ENCODE assay signal across 18 mouse cellular contexts in genomic region chr16:86318898-86319297, GRCm38 (mm10).
"Had no signal": no experiment of that assay in that cellular context is flagged by ENCODE, and none has a peak within 500 bp of the region (broad histone marks: within the 10 kb centered on the region; RNA-seq: fewer than 3 reads in every experiment).

No protein-coding gene starts in this region.

- H3K27ac ChIP-seq: limb, embryonic 13.5 days; liver, embryonic 12.5 days; liver, embryonic 15.5 days; macrophage; midbrain, embryonic 10.5 days; midbrain, embryonic 13.5 days; stomach, postnatal 0 days had no signal

- H3K36me3 ChIP-seq: limb, embryonic 13.5 days; liver, embryonic 12.5 days; liver, embryonic 15.5 days; midbrain, embryonic 10.5 days; midbrain, embryonic 13.5 days had no signal

- H3K4me1 ChIP-seq: limb, embryonic 13.5 days; liver, embryonic 12.5 days; liver, embryonic 15.5 days; midbrain, embryonic 10.5 days; midbrain, embryonic 13.5 days had no signal

- H3K9ac ChIP-seq: limb, embryonic 13.5 days; liver, embryonic 12.5 days; liver, embryonic 15.5 days; midbrain, embryonic 13.5 days had no signal

- H3K4me2 ChIP-seq: limb, embryonic 13.5 days; liver, embryonic 12.5 days; liver, embryonic 15.5 days; midbrain, embryonic 13.5 days had no signal

- H3K27me3 ChIP-seq: limb, embryonic 13.5 days; liver, embryonic 12.5 days; liver, embryonic 15.5 days; midbrain, embryonic 13.5 days had no signal

- ATAC-seq: liver, embryonic 12.5 days; midbrain, embryonic 13.5 days had no signal

- H3K4me3 ChIP-seq: limb, embryonic 13.5 days; liver, embryonic 12.5 days; liver, embryonic 15.5 days; midbrain, embryonic 10.5 days; midbrain, embryonic 13.5 days had no signal

- DNase-seq: kidney, adult 11 months; kidney, adult 8-10 months; kidney, postnatal 10 days; kidney, postnatal 4 days; left cerebral cortex, postnatal 4 days; liver; lung, adult 18-20 months; lung, postnatal 14 days; thymus, adult 2 months; thymus, postnatal 14 days; thymus, postnatal 4 days had no signal

- H3K9me3 ChIP-seq: limb, embryonic 13.5 days; liver, embryonic 12.5 days; liver, embryonic 15.5 days; midbrain, embryonic 10.5 days; midbrain, embryonic 13.5 days had no signal
